Mouse (Mus musculus) intestine, embryonic 16.5 days (tissue): ENCODE results near the gene Tuba1c. TPM values are rescaled to one million over a fixed set of nuclear protein-coding genes. Genes with fewer than 3 reads are reported as not detected.

Experiments used
- ATAC-seq: fragments of 200-750 bp; cut with Nextera tagmentation; 2 replicates; pipeline ENCODE4 v1.8.0; 2017; ENCODE audit warnings: moderate TSS enrichment, moderate library complexity
- H3K27ac ChIP-seq: fragments of 300-500 bp; sonication (generic); 2 replicates; pipeline ENCODE4 v1.5.1; 2014; ENCODE audit warnings: mild to moderate bottlenecking, low read length
- H3K27me3 ChIP-seq: fragments of 300-500 bp; sonication (generic); replicated peaks from 2 replicates; pipeline ENCODE4 v1.6.1; 2014; ENCODE audit warnings: low read length, control low read depth, mixed read lengths; ENCODE audit not compliant: control insufficient read depth, insufficient read depth
- H3K36me3 ChIP-seq: fragments of 300-500 bp; sonication (generic); 2 replicates; pipeline ENCODE4 v1.6.1; 2014; ENCODE audit warnings: low read length, control low read depth; ENCODE audit not compliant: control insufficient read depth, insufficient read depth
- H3K4me1 ChIP-seq: fragments of 300-500 bp; sonication (generic); 2 replicates; pipeline ENCODE4 v1.6.1; 2014; ENCODE audit warnings: low read length, control low read depth, mixed read lengths; ENCODE audit not compliant: control insufficient read depth, insufficient read depth
- H3K4me2 ChIP-seq: fragments of 300-500 bp; sonication (generic); 2 replicates; pipeline ENCODE4 v1.6.1; 2014; ENCODE audit warnings: low read depth, low read length, control low read depth
- H3K4me3 ChIP-seq: fragments of 300-500 bp; sonication (generic); 2 replicates; pipeline ENCODE4 v1.5.1; 2014; ENCODE audit warnings: mild to moderate bottlenecking, low read length
- H3K9ac ChIP-seq: fragments of 300-500 bp; sonication (generic); 2 replicates; pipeline ENCODE4 v1.6.1; 2014; ENCODE audit warnings: low read depth, low read length
- H3K9me3 ChIP-seq: fragments of 300-500 bp; sonication (generic); 2 replicates; pipeline ENCODE4 v1.6.1; 2016; ENCODE audit warnings: low read length, control low read depth; ENCODE audit not compliant: control insufficient read depth
- WGBS: fragments of 180-500 bp; shearing (Covaris S2); extraction: QIAGEN DNeasy Blood & Tissue Kit; methylation state at CpG from one replicate; pipeline ENCODE4 v1.1.7; 2014; 5-methylcytosine and 5-hydroxymethylcytosine counted together
- polyA plus RNA-seq: library from polyadenylated mRNA; unstranded; fragments of >200 nt; fragmentation: Nextera tagmentation; extraction: Ambion mirVana; gene quantifications from 2 replicates; pipeline ENCODE4 v1.2.1, GENCODE M21; 2015

Tuba1c gene
- polyA plus RNA-seq, 1 experiment from 2014 or later, result 311 TPM

GRCm38 (mm10) chr15:99011946-99012345 lies 17.7 kb upstream of the Tuba1c start:
- H3K9ac ChIP-seq, result no peak overlapping the region
- H3K27ac ChIP-seq, result no peak overlapping the region
- no peaks in the 10 kb centered on the region for H3K9me3 ChIP-seq
- H3K4me1 ChIP-seq, result no peaks in the 10 kb centered on the region
- no peak overlapping the region for H3K4me2 ChIP-seq
- H3K36me3 ChIP-seq, result no peaks in the 10 kb centered on the region
- no peak for ATAC-seq
- H3K27me3 ChIP-seq, result no peaks in the 10 kb centered on the region
- 80% methylated on average over 3 of the region's 3 CpGs for WGBS
- no peak overlapping the region for H3K4me3 ChIP-seq

- Histone ChIP-seq H3K27ac (no peak overlapping the region), H3K9ac (no peak overlapping the region), H3K27me3 (no peaks in the 10 kb centered on the region), H3K36me3 (no peaks in the 10 kb centered on the region), H3K4me1 (peaks cover 5% of the 10 kb centered on the region), H3K4me3 (no peak overlapping the region), H3K4me2 (no peak overlapping the region), H3K9me3 (no peaks in the 10 kb centered on the region)
- no peak for ATAC-seq
- WGBS, result 46% methylated on average over 9 of the region's 9 CpGs
Observed at GRCm38 (mm10) chr15:99014496-99015030, 15.1 kb upstream of the Tuba1c start.

- Histone ChIP-seq H3K27me3 (no peaks in the 10 kb centered on the region), H3K4me1 (peaks cover 5% of the 10 kb centered on the region), H3K27ac (no peak overlapping the region), H3K4me2 (no peak overlapping the region), H3K9ac (no peak overlapping the region), H3K36me3 (no peaks in the 10 kb centered on the region), H3K4me3 (no peak overlapping the region), H3K9me3 (peaks cover 3% of the 10 kb centered on the region; the same call in 1 of the 2 replicates)
- 79% methylated on average over 8 of the region's 8 CpGs for WGBS
- no peak for ATAC-seq
Observed at GRCm38 (mm10) chr15:99017355-99017761, 12.3 kb upstream of the Tuba1c start.

GRCm38 (mm10) chr15:99017986-99018385 lies 11.7 kb upstream of the Tuba1c start:
- no peaks in the 10 kb centered on the region for H3K36me3 ChIP-seq
- H3K9ac ChIP-seq, result no peak overlapping the region
- H3K27ac ChIP-seq, result no peak overlapping the region
- H3K9me3 ChIP-seq, result peaks cover 3% of the 10 kb centered on the region; the same call in 1 of the 2 replicates
- WGBS, result 72% methylated on average over 9 of the region's 9 CpGs
- H3K4me1 ChIP-seq, result peaks cover 5% of the 10 kb centered on the region
- H3K27me3 ChIP-seq, result no peaks in the 10 kb centered on the region
- no peak overlapping the region for H3K4me3 ChIP-seq
- ATAC-seq, result no peak
- no peak overlapping the region for H3K4me2 ChIP-seq

- H3K9me3 ChIP-seq, result peaks cover 3% of the 10 kb centered on the region; the same call in 1 of the 2 replicates
- H3K27ac ChIP-seq, result no peak overlapping the region
- H3K4me1 ChIP-seq, result peaks cover 5% of the 10 kb centered on the region
- peak overlapping the region; percentile 37; the same call in 1 of the 2 replicates for H3K9ac ChIP-seq
- no peak overlapping the region for H3K4me3 ChIP-seq
- H3K36me3 ChIP-seq, result no peaks in the 10 kb centered on the region
- no peak for ATAC-seq
- no peaks in the 10 kb centered on the region for H3K27me3 ChIP-seq
- no peak overlapping the region for H3K4me2 ChIP-seq
- 81% methylated on average over 4 of the region's 4 CpGs for WGBS
Observed at GRCm38 (mm10) chr15:99018630-99019029, 11.1 kb upstream of the Tuba1c start.

GRCm38 (mm10) chr15:99019436-99019835 lies 10.3 kb upstream of the Tuba1c start:
- peaks cover 5% of the 10 kb centered on the region for H3K4me1 ChIP-seq
- H3K4me3 ChIP-seq, result no peak overlapping the region; the same call in 1 of the 2 replicates
- no peak for ATAC-seq
- H3K9ac ChIP-seq, result peak overlapping the region; percentile 37; the same call in 1 of the 2 replicates
- peaks cover 3% of the 10 kb centered on the region; the same call in 1 of the 2 replicates for H3K9me3 ChIP-seq
- H3K36me3 ChIP-seq, result no peaks in the 10 kb centered on the region
- 55% methylated on average over 8 of the region's 8 CpGs for WGBS
- no peaks in the 10 kb centered on the region for H3K27me3 ChIP-seq
- H3K27ac ChIP-seq, result no peak overlapping the region
- H3K4me2 ChIP-seq, result peak overlapping the region; percentile 30; the same call in 1 of the 2 replicates

GRCm38 (mm10) chr15:99020171-99020570 lies 9.5 kb upstream of the Tuba1c start:
- WGBS, result 91% methylated on average over 4 of the region's 4 CpGs
- H3K9me3 ChIP-seq, result peaks cover 3% of the 10 kb centered on the region; the same call in 1 of the 2 replicates

GRCm38 (mm10) chr15:99021255-99021654 lies 8.4 kb upstream of the Tuba1c start:
- H3K9me3 ChIP-seq, result peaks cover 3% of the 10 kb centered on the region; the same call in 1 of the 2 replicates
- no peaks in the 10 kb centered on the region for H3K27me3 ChIP-seq
- peaks cover 5% of the 10 kb centered on the region for H3K4me1 ChIP-seq
- H3K4me2 ChIP-seq, result no peak overlapping the region
- ATAC-seq, result no peak
- 96% methylated on average over 7 of the region's 7 CpGs for WGBS
- H3K27ac ChIP-seq, result no peak overlapping the region
- H3K4me3 ChIP-seq, result no peak overlapping the region
- no peak overlapping the region for H3K9ac ChIP-seq
- H3K36me3 ChIP-seq, result no peaks in the 10 kb centered on the region

More at GRCm38 (mm10) chr15:99020171-99020570, 9.5 kb upstream of the Tuba1c start:
- Histone ChIP-seq H3K4me2 (no peak overlapping the region), H3K9ac (no peak overlapping the region), H3K27ac (no peak overlapping the region), H3K27me3 (no peaks in the 10 kb centered on the region), H3K4me3 (no peak overlapping the region), H3K36me3 (no peaks in the 10 kb centered on the region), H3K4me1 (peaks cover 5% of the 10 kb centered on the region)
- ATAC-seq, result no peak

- no peaks in the 10 kb centered on the region for H3K36me3 ChIP-seq
- H3K27me3 ChIP-seq, result no peaks in the 10 kb centered on the region
- peaks cover 9% of the 10 kb centered on the region for H3K4me1 ChIP-seq
- H3K4me3 ChIP-seq, result no peak overlapping the region
- H3K9ac ChIP-seq, result no peak overlapping the region
- no peak for ATAC-seq
- peaks cover 3% of the 10 kb centered on the region; the same call in 1 of the 2 replicates for H3K9me3 ChIP-seq
- no peak overlapping the region for H3K4me2 ChIP-seq
- 21% methylated on average over 7 of the region's 8 CpGs for WGBS
- no peak overlapping the region for H3K27ac ChIP-seq
Observed at GRCm38 (mm10) chr15:99024668-99025314, 4.9 kb upstream of the Tuba1c start.
